Mouse (Mus musculus) E14TG2a.4 (cell line): ENCODE data around the gene Grhl3.

Source experiments
- CTCF ChIP-seq: conservative IDR thresholded peaks from 2 replicates; pipeline ENCODE4 v1.5.1; 2014; ENCODE audit warnings: low read length
- POU5F1 ChIP-seq: IDR thresholded peaks from 2 replicates; pipeline ENCODE4 v1.6.1; 2014; ENCODE audit warnings: low read length, borderline replicate concordance

DNA sequence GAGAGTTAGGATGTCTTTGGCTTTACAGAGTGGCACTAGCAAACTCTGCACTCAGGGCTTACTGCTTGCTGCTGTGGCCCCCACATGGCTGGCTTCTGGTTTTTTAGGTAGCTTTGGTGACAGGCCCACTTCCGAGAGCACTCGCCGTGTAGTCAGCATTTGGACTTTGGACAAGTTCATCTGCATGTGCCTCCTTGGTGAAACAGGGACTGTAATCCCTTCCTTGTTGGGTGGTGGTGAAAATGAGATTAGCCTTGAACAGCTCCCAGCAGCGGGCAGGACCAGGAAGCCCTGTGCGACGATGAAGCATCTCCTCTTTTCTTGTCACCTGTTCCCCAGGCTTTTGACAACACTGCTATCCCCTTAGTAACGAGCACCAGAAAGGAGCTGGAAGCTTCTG lies 59.6 kb downstream of the Grhl3 start:
- no peak for TF ChIP-seq CTCF
- TF ChIP-seq POU5F1, result no peak
